Mouse (Mus musculus) left cerebral cortex, postnatal 10 days (tissue): ENCODE measurements around the gene Sox15. TPM values are rescaled to one million over a fixed set of nuclear protein-coding genes. Genes with fewer than 3 reads are reported as not detected.
A peak's percentile ranks its signal among the peaks of the same experiment; 100 is the strongest.

ENCODE experiments used
- DNase-seq, 2 experiments: peaks; one replicate each; pipeline ENCODE4 v3.0.0; 2021 to 2022; ENCODE audit warnings: low spot score in 2 of 2, mixed read lengths in 1 of 2; ENCODE audit errors: extremely low spot score in 1 of 2
- intact Hi-C: fragments of 180-260 bp; cut with DNase I; formaldehyde crosslinking; loops from one replicate; pipeline ENCODE4 v1.15.1; 2025
- total RNA-seq, 2 experiments: library from RNA; stranded (reverse); gene quantifications; 2 replicates each; pipeline ENCODE4 v1.2.3; 2021

Gene Sox15
- total RNA-seq, 2 experiments from 2014 or later, result not detected

DNA sequence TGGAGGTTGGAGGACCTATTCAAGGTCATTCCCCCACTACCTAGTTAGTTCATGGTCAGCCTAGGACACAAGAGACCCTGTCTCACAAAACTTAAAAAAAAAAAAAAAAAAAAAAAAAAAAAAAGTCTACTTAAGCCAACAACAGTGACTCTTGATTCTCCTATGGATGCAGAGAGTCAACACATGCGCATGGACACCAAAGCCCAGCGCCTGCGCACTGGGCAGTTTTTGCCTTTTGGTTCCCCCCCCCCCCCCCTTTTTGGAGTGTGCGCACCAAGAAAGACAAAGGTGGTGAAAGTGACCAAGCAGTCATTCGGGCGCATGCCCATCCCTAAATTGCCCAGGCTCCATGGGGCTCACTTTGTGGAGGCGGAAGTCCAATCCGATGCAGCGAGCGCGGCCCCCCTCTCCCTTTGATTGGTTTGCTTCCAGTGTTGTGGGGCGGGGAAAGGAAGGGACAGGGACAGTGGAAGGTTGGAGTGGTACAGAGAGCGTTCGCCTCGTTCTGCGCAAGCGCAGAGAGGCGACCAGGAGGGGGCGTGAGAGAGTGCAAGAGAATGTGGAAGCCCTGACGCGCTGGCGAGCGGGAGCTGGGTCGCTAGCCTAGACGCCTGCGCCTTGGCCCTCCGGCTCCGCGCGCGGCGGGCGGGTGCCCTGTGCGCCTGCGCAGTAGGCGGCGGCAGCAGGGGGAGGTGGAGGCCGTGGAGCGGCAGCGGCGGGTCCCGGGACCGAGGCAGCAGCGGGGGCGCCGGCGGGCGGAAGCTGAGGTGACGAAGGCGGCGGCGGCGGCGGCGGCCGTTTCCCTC is 22.6 kb upstream of the Sox15 start, which contains the start of gene Fxr2:
Gene Fxr2 (plus strand): TSS at position 707 of the 806 bp plus-strand sequence.
- DNase-seq, result peak; percentile 99 to 100
- intact Hi-C loops, result no loop called here

DNA sequence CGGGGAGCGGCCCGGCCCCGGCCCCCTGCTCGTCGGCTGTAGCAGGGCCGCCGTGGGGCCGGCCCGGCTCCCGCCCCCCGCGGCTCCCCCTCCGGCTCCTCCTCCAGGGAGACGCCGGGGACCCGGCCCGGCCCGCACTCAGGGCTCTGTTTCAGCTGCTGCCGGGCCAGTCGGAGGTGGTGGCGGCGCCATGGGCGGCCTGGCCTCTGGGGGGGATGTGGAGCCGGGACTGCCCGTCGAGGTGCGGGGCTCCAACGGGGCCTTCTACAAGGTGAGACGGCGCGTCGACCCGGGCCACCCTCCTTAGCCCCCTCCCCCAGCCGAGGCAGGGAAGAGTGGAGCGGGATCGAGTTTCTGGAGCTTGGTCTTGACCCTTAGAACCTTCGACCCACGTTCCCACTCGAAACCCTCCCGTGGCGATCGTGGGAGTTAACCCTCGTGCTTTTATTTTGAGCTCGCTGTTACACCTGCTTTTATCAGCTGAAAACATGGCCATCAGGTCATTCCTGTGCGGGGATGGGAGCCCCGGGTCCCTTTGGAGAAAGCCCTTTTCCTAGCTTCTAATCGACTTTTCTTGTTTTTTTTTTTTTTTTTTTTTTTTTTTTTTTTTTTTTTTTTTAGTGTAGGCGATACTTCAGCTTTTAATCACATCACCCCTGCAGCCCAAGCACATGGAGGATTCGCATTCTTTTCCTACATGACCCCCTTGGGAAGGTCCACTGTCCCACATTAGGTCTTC is 21.8 kb upstream of the Sox15 start:
- intact Hi-C loops, result no loop called here
- DNase-seq, result peak in 1 of 2 experiments; percentile 84

DNA sequence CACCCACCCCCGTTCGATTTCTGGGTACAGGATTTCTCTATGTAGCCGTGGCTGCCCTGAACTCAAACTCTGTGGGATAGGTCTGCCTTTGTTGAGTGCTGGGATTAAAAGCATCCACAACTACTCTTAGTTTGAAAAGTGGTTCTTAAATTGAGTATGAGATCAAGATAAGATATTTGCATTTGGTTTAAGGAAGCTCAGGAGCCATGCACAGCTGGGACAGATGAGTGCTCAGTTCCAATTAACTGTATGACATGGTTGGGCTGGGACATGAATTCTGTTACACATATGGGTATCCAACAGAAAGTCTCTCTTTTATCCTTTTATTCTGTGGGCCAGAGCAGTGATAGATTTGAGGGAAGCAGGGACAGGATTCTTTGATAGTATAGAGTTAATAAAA is 19.6 kb upstream of the Sox15 start:
- intact Hi-C loops, result no loop called here
- no peak for DNase-seq

DNA sequence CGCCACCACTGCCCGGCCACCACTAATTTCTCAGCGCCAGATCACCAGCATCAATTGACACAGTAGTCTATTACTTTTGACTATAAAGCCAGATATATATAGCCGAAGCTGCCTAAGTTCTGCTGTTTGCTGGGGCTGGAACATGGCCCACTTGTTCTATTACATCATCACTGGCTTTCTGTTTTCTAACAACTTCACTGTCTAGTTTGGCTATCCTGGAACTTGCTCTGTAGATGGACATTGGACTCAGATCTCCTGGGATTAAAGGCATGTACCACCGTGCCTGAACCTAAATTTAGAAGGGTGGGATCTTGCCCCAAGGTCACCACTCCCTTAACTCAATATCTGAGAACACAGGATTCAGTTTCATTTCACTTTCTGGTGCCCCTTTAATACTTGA is 9.3 kb upstream of the Sox15 start:
- no peak for DNase-seq
- intact Hi-C loops, result no loop called here

DNA sequence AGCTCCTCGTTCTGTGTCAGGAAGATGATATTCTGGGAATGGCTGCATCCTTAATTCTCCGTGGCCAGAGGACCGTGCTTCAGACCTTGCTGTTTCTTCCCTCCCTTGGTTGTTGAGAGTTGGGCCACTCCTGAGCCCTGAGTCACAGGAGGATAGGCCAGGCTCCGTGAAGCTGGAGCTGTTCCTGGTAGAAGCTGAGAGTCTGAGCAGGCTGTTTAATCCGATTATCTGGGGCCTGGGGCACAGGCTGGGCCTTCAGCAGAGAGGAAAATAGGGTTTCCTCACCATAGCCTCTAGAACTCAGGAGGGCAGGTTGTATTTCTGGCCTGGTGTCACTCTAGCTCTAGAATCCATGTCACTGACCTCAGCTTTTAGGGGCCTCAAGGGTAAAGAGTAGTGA is 1.7 kb upstream of the Sox15 start:
- intact Hi-C loops, result no loop called here

DNA sequence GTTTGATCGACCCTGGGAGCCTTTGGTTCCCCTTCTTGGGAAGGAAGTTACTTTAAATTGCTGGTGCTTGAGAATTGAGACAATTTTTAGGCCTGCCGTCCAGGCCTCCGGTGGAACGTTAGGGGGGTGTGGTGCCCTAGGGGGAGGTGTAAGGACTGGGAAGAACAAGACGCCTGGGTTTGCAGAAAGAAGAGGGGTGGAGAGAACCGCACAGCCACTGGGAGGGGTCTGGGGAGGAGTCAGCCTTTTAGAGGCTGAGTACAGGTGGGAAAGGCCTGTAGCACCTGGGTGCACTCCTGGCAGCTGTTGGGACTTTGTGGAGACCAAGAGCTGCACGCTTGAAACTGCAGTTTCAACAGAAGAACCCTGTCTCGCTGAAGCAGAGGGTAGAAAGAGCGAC is 354 bp upstream of the Sox15 start:
- DNase-seq, result no peak
- intact Hi-C loops, result no loop called here

More for the DNA sequence above, 1.7 kb upstream of the Sox15 start:
- no peak for DNase-seq

DNA sequence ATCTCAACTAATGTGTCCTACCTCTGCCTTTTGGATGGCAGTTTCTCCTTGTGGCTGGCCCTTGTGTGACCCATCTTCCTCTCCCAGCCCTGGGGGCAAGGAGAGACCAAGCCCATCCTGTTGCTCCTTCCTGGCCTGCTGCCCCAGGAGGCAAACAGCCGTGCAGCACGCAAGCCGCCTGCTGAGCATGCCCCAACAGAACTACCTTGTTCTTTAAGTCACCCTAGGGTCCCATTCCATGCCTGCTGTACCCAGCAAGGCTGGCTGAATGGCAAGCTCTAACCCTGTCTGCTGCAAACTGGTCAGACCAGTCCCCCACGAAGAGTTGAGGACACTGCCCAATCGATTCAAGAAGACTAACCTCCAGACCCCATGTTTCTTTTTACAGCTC is 946 bp downstream of the Sox15 start:
- no peak for DNase-seq
- intact Hi-C loops, result no loop called here

DNA sequence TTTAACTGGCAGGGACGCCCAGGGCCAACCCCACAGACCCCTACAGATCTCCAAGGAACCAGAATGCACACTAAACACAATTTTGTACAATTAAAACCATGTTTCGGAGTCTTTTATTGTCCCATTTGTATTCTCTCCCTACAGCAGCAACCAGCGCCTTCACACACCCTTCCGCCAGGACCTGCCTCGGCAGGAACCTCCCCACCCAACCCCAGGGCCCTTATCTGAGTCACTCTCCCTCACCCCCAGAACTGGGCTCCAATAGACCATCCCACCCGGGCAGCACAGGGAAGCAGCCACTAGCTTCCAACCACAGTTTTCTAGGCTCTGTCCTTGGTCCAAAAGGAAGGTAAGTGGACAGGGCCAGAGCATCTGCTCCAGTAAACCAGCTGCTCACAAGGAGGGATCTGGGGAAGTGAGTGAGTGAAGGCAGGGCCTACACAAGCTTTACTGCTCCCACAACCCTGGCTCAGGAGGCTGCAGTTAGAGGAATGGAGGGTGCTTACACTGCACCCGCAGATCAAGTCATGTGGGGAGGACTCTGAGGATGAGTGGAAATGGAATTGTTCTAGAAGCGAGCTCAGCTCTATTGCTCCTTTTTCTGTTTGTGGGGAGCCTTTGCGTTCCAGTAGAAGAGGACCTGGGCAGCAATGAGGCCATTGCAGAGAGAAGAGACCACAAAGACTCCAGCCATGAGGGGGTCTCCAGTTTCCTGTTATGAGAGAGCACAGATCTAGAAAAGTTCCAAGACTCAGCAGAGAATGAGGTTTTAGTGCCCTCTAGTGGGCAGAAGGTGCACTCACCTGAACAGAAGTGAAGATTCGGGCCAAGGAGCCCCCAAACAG is 1.7 kb downstream of the Sox15 start:
- intact Hi-C loops, result no loop called here
- DNase-seq, result peak in 1 of 2 experiments; percentile 49

DNA sequence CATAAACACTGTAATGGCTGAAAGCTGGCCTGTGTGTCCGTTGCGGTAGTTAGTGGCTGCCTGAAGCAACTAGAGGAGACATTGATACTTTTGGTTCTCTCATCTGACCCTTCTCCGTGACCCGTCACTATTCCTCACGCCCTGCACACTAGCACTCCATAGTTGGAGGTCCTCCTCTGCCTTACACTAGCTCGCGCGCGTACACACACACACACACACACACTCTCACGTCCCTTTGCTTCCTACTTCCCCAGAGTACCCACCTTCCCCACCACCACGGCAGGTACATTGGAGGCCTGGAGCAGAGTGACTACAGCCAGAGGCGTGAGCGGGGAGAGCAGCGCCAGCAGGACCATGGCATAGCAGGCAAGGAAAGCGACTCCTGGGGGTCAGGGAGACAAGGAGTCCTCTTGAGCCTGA is 2.4 kb downstream of the Sox15 start:
- intact Hi-C loops, result no loop called here
- no peak for DNase-seq

DNA sequence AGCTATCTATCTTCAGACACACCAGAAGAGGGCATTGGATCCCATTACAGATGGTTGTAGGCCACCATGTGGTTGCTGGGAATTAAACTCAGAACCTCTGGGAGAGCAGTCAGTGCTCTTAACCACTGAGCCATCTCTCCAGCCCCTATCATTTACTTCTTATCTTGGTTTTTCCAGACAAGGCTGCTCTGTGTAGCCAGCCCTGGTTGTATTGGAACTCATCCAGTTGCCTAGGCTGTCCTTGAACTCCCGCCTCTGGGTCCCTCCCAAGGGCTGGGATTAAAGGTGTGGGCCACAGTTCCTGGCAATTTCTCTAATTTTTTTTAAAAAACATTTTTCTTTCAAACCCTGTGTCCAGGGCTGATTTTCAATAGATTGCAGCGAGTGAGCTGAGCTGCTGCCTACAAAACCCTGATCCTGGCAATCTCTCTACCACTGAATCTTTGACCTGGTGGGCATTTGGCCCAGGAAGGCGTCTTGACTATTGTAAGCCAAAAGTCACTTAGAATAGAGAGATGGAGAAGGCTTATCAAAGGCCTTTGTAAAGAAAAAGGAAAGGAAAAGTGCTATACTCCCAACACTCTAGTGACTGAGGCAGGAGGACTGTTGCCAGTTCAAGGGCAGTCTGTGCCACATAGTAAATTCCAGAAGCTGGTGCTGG is 6.2 kb downstream of the Sox15 start:
- intact Hi-C loops, result no loop called here
- DNase-seq, result no peak

DNA sequence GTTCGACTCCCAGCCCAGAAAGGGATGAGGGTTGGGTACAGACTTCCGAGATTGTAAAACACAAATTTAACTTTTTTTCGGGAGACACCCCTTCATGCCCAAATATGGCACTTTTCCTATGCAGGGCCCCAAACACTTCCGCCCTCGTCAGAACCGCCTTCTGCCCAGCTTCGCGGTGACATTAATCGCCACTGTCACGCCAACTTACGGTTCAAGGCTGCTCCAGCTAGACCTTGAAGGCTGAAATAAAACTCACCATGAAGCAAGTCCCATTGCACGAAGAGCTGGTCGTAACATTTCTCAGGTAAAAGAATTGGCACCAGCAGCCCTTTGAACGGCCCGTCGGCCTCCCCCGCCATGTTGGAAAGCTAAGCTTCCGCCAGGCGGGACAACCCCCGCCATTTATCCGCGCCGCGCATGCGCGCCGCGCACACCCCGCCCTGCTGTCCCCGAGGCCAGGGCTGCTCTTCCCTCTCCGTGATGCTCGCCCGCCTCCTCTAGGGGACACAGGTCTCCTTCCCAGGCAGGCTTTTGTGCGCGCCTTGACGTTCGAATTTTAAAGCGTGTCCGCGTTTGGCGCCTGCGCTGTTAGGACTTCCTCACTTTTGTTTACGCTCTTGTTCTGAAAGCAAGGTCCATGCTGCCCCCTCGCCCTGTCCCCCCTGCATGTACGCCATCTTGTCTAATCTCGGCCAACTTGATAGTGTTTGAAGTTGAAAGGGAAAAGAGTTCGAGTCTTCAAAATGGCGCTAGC is 7.3 kb downstream of the Sox15 start, which contains the start of gene Mpdu1:
Gene Mpdu1 (minus strand): TSS at position 430 of the 754 bp plus-strand sequence.
- peak; percentile 94 to 98 for DNase-seq
- intact Hi-C loops, result no loop called here

DNA sequence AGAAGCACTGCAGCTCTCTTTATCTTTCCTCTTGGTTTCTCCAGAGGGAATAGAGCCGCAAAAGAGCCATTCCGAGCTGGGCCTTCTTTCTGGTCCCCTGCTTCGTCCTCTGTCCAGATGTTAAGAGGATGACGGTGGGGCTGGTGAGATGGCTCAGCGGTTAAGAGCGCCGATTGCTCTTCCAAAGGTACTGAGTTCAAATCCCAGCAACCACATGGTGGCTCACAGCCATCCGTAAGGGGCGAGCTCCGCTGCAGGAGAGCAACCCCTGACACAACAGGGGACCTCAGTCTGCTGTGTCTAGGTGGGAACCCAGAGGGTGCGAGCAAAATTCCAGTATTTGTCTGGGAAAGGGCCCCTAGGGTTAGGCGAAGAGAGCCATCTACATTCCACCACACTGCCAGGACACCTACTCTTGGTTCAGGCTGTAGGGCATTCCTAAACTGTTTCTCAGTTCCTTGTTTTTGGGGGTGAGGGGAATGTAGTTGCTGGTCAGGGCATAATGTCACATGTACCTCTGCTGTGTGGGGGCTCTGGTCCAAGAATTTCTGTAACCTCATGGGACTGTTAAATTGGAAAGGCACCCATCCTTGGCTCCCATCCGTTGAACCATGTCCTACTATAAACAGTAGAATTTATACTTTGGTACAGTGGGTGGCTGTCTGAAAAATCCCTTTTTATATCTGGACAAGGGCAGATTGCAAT is 8.0 kb downstream of the Sox15 start:
- intact Hi-C loops, result no loop called here
- no peak for DNase-seq

DNA sequence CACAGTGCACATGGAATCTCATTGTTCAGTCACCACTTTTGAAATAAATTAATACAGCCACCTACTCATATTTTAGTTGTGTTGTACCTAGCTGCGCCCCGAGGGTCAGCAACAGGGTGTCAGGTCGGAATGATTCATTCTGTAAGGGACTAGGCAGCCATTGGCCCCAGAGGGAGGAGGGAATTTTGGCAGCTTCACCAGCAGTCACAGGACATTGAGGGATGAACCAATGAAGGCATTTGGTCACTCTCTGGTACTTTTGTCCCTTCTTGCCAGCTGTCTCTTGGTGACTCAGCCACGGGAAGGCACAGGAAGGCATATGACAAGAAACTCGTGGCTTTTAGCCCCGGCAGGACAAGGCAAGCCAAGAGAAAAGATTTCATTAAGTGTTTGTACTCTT is 8.7 kb downstream of the Sox15 start:
- intact Hi-C loops, result no loop called here
- no peak for DNase-seq

DNA sequence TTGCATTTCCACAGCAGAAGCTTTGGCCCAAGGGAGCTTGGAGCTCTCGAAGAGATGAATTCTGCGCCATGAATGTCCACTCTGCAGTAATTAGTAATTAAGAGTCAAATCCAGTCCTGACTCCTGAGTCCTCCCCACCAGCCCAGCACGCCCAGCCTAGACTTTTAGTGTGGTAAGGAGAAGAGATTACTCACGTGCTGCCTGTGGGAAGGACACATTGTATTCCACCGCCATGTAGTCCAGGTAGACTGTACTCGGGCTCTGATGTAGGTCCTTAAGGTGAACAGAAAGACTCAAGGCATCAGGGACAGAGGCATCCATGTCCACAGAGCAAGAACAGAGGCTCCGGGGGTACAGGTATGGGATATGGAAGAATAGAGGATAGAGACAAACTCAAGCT is 9.7 kb downstream of the Sox15 start:
- DNase-seq, result no peak
- intact Hi-C loops, result no loop called here

DNA sequence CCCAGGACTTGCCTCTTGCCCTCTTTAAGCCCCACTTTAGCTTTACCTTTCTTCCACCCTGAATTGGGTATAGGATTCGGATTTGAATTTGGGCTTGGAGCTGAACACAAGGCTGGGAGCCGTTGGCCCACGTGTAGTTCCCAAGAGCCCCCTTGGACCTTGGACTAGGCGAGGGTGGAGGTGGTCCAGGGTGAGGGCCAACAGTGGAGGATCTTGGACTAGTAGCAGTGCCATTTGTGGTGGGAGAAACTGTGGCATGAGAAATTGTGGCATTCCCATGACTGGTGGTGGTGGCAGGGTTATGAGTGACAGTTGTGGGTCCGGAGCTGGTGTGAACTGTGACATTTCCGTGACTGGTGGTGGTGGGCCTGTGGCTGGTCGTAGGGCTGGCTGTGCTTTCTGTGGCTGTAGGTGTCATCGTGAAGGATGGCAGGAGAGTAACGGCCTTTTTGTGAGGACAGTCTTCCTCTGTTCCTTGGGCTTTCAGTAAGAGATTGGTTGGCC is 10.4 kb downstream of the Sox15 start:
- intact Hi-C loops, result no loop called here
- DNase-seq, result no peak

DNA sequence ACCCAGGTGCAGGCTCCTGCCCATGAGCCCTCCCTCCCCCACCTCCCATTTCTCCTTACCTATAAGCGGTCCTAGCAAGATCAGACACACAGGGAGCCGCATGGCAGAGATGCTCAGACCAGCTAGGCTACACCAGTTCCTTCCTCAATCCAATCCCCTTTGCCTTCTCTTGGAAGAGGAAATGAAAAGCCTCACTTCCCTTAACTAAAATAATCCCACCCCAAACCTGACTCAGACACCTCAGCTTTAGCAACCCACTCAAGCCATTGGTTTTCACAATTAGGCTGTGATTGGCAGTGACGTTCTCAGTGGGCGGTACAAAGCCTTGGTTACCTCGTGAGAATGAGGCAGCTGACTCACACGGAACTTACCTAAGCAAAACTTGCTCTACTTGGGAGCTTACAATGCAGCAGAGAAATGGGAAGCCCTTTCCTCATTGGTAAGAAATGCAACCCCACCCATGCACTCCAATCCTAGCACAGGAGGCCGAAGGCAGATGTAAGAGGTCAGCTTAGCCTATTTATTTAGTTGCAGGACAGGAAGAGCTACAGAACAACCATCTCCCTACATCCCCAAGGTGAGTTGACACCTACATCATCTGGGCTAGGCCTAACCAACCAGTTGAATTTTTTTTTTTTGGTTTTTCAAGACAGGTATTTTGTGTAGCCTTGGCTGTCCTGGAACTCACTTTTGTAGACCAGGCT is 11.0 kb downstream of the Sox15 start, which contains the start of gene Cd68:
Gene Cd68 (minus strand): TSS at position 193 of the 704 bp plus-strand sequence.
- intact Hi-C loops, result no loop called here

DNA sequence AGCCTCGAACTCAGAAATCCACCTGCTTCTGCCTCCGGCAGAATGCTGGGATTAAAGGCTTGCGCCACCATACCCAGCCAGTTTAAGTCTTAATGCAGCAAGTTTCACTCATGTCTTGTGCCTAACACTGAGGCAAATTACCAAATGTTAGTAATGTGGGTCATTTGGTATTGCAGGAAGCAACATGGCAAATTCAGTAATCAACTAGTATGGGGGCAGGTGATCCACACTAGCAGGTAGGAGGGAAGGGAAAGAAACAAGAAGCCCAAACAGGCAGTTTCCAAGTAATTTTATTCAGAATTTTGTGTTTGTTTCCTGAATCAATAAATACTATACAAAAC is 11.5 kb downstream of the Sox15 start:
- intact Hi-C loops, result no loop called here
- no peak for DNase-seq

More for the DNA sequence above, 11.0 kb downstream of the Sox15 start, which contains the start of gene Cd68:
- DNase-seq, result peak in 1 of 2 experiments; percentile 68
